Mouse (Mus musculus): ENCODE measurements around the gene Wdr25.

DNA sequence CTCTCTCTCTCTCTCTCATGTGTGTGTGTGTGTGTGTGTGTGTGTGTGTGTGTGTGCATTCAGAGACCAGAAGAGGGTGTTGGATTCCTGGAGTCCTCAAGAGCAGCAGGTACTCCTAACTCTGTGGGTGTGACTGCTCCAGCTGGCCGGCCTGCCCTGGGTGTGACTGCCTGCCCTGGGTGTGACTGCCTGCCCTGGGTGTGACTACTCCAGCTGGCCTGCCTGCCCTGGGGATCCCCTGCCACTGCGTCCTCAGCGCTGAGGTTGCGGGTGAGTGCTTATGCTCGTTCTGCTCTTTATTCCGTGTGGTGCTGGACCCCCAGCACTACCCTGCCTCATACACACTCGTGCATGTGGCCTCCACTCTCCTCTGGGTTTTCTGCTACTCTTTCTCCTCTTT, 109.5 kb downstream of the Wdr25 start:
- no peak for TF ChIP-seq ELF1 (IDR thresholded peaks at IDR 0.05; ENCODE audit: low read depth, low read length)
- TF ChIP-seq EP300 (IDR thresholded peaks at IDR 0.05; ENCODE audit: low read length) = no peak
- no peak for TF ChIP-seq POLR2A (IDR thresholded peaks at IDR 0.05; ENCODE audit: low read depth, low read length)
- no peak for TF ChIP-seq CTCF (conservative IDR thresholded peaks at IDR 0.05 in 1 of 2, IDR thresholded peaks at IDR 0.05 in 1 of 2; ENCODE audit: low read depth in 2 of 2, low read length in 2 of 2)
- no peak for TF ChIP-seq JUND (conservative IDR thresholded peaks at IDR 0.05; ENCODE audit: low read depth, low read length)
- TF ChIP-seq MAZ (IDR thresholded peaks at IDR 0.05; ENCODE audit: low read depth, low read length) = no peak
- no peak for TF ChIP-seq USF1 (IDR thresholded peaks at IDR 0.05; ENCODE audit: low read depth, low read length)
- TF ChIP-seq TCF12 (IDR thresholded peaks at IDR 0.05; ENCODE audit: low read depth, low read length) = no peak
- TF ChIP-seq ZKSCAN1 (IDR thresholded peaks at IDR 0.05; ENCODE audit: borderline replicate concordance, low read depth, low read length) = no peak
- TF ChIP-seq ZNF384 (IDR thresholded peaks at IDR 0.05; ENCODE audit: low read depth, low read length) = no peak
- no peak for TF ChIP-seq PAX5 (IDR thresholded peaks at IDR 0.05; ENCODE audit: low read length)
- no peak for TF ChIP-seq MEF2A (IDR thresholded peaks at IDR 0.05; ENCODE audit: borderline replicate concordance, low read depth, low read length)
